Comparison of ENCODE assay signal across 23 mouse cellular contexts in the genomic region with DNA sequence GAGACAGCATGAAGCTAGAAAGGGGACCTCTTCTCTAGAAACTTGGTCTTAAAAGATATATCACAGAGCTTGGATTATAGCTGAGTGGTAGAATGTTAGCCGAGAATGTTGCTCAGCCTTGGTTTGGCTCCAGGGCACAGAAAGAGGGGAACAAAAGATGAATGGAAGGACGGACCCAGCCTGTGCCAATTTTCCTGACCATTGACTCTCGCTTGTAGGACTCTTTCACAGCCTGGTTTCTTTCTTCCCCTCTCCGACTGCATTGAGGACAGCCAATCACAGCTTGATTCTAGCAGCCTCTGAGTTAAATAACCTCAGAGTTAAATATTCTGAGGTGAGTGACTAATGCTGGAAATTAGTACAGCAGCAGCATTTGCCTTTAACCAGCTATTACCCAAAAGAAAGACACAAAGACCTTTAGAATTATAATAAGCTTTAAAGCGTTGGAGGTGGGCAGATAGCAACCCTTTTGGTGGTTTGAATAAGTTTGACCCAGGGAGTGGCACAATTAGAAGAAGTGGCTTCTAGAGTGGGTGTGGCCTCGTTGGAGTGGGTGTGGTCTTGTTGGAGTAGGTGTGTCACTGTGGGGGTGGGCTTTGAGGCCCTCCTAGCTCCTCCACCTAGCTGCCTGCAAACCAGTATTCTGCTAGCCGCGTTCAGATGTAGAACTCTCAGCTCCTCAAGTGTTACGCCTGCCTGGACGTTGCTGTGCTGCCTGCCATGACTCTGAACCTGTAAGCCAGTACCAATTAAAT. TPM values are rescaled to one million over a fixed set of nuclear protein-coding genes. Genes with fewer than 3 reads are reported as not detected.
"Had no signal": no experiment of that assay in that cellular context is flagged by ENCODE, and none has a peak within 500 bp of the region (broad histone marks: within the 10 kb centered on the region; RNA-seq: fewer than 3 reads in every experiment).

No protein-coding gene starts in this region.

- DNase-seq: kidney, adult 9 months; kidney, postnatal 14 days; kidney, postnatal 4 days; layer of hippocampus, adult 9-11 months; liver; lung, adult 18-20 months; lung, postnatal 10 days; lung, postnatal 36 days; retina, postnatal 1 day; right cerebral cortex, postnatal 25 days; spleen, adult 18-20 months; thymus, postnatal 25 days had no signal

- H3K4me1 ChIP-seq: limb, embryonic 13.5 days; liver, embryonic 12.5 days; liver, embryonic 15.5 days; lung, embryonic 15.5 days; megakaryocyte, embryonic 14.5 days; midbrain, embryonic 10.5 days; midbrain, embryonic 13.5 days; neural tube, embryonic 13.5 days; stomach, embryonic 15.5 days had no signal

- H3K9me3 ChIP-seq: limb, embryonic 10.5 days; limb, embryonic 13.5 days; liver, embryonic 12.5 days; liver, embryonic 15.5 days; lung, embryonic 15.5 days; midbrain, embryonic 10.5 days; midbrain, embryonic 13.5 days; neural tube, embryonic 13.5 days; stomach, embryonic 15.5 days had no signal

- H3K27ac ChIP-seq: limb, embryonic 10.5 days; limb, embryonic 13.5 days; liver, embryonic 12.5 days; liver, embryonic 15.5 days; lung, embryonic 15.5 days; midbrain, embryonic 10.5 days; midbrain, embryonic 13.5 days; neural tube, embryonic 13.5 days; stomach, embryonic 15.5 days had no signal

- ATAC-seq: liver, embryonic 12.5 days; midbrain, embryonic 13.5 days had no signal

- H3K9ac ChIP-seq: limb, embryonic 13.5 days; liver, embryonic 12.5 days; liver, embryonic 15.5 days; lung, embryonic 15.5 days; midbrain, embryonic 13.5 days; neural tube, embryonic 13.5 days; stomach, embryonic 15.5 days had no signal

- H3K27me3 ChIP-seq: limb, embryonic 13.5 days; liver, embryonic 12.5 days; liver, embryonic 15.5 days; lung, embryonic 15.5 days; megakaryocyte, embryonic 14.5 days; midbrain, embryonic 13.5 days; neural tube, embryonic 13.5 days; stomach, embryonic 15.5 days had no signal

- H3K4me2 ChIP-seq: limb, embryonic 13.5 days; liver, embryonic 12.5 days; liver, embryonic 15.5 days; lung, embryonic 15.5 days; midbrain, embryonic 13.5 days; neural tube, embryonic 13.5 days; stomach, embryonic 15.5 days had no signal

- H3K4me3 ChIP-seq: limb, embryonic 10.5 days; limb, embryonic 13.5 days; liver, embryonic 12.5 days; liver, embryonic 15.5 days; lung, embryonic 15.5 days; megakaryocyte, embryonic 14.5 days; midbrain, embryonic 10.5 days; midbrain, embryonic 13.5 days; neural tube, embryonic 13.5 days; stomach, embryonic 15.5 days had no signal

- H3K36me3 ChIP-seq: limb, embryonic 10.5 days; limb, embryonic 13.5 days; liver, embryonic 12.5 days; liver, embryonic 15.5 days; lung, embryonic 15.5 days; midbrain, embryonic 10.5 days; midbrain, embryonic 13.5 days; neural tube, embryonic 13.5 days; stomach, embryonic 15.5 days had no signal

RNA-seq across cellular contexts. Expression of gene Cdk1, which starts 21.2 kb away (rescaled TPM):
- total RNA-seq: left cerebral cortex, adult 18-20 months had no signal
